Mouse (Mus musculus): Measurements from ENCODE around the gene Gnai3.

Gnai3 gene

GRCm38 (mm10) chr3:108145534-108146445 is at the start of gene Gnai3:
TSS of gene Gnai3 (minus strand) at chr3:108146146.
- CTCF ChIA-PET = interaction anchor here (0.6 to 0.7 kb wide), 2 partner anchors 12 to 116 kb away, joined by 3 to 10 read pairs; no protein-coding TSS in a partner anchor

- CTCF ChIA-PET = interaction anchor here (0.6 kb wide), 1 partner anchor 28 kb away, joined by 3 read pairs; no protein-coding TSS in a partner anchor
Measured at GRCm38 (mm10) chr3:108195287-108195686, 49.3 kb upstream of the Gnai3 start.

DNA sequence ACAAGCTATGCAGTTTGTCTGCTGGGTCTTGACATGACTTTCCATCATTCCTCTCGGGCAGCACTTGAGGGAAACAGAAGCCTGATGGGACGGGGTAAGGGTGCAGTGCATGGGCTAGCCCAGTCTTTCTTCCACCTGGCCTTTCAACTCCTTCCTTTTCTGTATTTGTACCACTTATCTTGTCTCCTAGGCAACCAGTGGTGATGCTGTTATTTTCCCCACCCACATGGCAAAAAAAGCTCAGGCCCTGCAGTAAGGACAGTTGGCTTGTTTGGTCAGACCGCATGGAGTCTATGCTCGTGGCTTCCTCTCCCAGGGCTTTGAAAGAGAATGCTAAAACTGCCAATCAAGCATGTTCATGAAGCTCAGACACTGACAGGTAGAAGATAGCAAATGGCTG is 47.7 kb upstream of the Gnai3 start:
- CTCF ChIA-PET = no interaction called here

DNA sequence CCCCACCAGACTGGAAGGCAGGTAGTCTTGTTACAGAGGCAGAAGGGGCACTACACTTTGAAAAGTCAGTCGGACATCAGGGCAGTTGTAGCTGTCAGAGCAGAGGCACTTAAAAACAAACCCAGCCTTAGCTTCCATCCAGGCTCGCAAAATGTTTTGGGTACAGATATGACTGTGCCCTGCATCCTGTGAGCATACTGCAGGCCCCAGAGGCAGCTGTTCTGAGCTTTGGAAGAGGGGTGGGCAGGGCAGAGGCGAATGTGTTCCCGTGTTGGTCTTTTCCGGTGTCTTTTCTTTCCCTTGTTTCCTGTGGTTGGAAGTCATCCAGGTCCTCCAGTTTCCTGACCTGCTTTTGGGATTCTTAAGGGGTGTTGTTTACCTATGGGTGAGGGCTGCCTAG is 44.0 kb upstream of the Gnai3 start:
- CTCF ChIA-PET = no interaction called here

GRCm38 (mm10) chr3:108188716-108189490 is 43.0 kb upstream of the Gnai3 start:
- CTCF ChIA-PET = no interaction called here

- CTCF ChIA-PET = interaction anchor here (1.0 kb wide), 1 partner anchor 22 kb away, joined by 5 read pairs; no protein-coding TSS in a partner anchor
Measured at GRCm38 (mm10) chr3:108187111-108187795, 41.3 kb upstream of the Gnai3 start.

- CTCF ChIA-PET = interaction anchor here (1.0 kb wide), 1 partner anchor 21 kb away, joined by 5 read pairs; no protein-coding TSS in a partner anchor
Measured at GRCm38 (mm10) chr3:108186098-108187047, 40.4 kb upstream of the Gnai3 start, which contains the start of gene Amigo1. TSS of gene Amigo1 (plus strand) at chr3:108186335.

GRCm38 (mm10) chr3:108185460-108186097 is 39.6 kb upstream of the Gnai3 start:
- CTCF ChIA-PET = interaction anchor here (0.7 kb wide), 1 partner anchor 201 kb away, joined by 3 read pairs; no protein-coding TSS in a partner anchor

- CTCF ChIA-PET = interaction anchor here (0.6 to 0.7 kb wide), 2 partner anchors 126 to 202 kb away, joined by 3 read pairs; no protein-coding TSS in a partner anchor
Measured at GRCm38 (mm10) chr3:108184742-108185141, 38.8 kb upstream of the Gnai3 start.

- CTCF ChIA-PET = no interaction called here
Measured at GRCm38 (mm10) chr3:108180514-108180913, 34.6 kb upstream of the Gnai3 start.

DNA sequence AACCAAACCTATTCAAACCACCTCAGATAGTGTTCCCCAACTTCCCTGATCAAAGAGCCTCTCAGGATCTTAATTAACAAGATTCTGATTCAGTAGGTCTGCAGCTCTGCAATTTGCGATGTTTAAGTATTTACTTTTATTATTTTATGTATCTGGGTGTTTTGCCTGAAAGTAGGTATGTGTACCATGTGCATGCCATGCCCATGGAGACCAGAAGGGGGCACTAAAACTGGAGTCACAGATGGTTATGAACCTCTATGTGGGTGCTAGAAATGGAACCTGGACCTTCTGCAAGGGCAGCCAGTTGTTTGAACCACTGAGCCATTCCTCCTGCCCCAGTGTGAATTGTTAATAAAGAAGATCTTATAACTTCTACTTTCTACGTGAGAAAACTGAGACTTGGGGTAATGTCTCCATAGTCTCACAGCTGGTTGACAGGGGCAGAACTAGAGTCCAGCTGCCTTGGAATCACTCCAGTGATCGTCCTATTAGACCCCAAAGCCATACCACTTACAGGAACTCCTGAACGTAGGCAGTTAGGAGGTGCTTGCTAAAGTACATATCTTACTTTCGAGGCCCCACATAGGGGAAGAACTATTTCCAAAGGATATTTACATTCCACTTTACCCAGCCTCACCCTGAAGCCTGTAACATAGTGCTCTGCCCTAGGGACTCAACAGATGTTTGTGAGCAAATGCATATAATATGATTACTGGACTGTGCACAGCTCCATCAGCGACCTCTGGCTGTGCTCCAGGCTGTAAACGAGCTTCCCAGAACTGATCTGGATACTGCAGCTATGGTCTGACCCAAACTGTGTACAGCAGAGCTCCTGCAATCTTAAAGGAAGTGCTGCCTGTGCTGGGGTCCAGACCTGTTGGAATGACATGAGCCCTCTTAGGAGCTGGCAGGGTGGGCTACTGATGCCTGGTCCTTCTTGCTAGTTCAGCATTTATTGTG is 33.1 kb upstream of the Gnai3 start:
- CTCF ChIA-PET = interaction anchor here (0.5 to 0.6 kb wide), 2 partner anchors 31 kb away, joined by 5 to 8 read pairs; no protein-coding TSS in a partner anchor

- CTCF ChIA-PET = interaction anchor here (0.7 kb wide), 1 partner anchor 97 kb away, joined by 6 read pairs; no protein-coding TSS in a partner anchor
Measured at GRCm38 (mm10) chr3:108174672-108175531, 29.0 kb upstream of the Gnai3 start.

DNA sequence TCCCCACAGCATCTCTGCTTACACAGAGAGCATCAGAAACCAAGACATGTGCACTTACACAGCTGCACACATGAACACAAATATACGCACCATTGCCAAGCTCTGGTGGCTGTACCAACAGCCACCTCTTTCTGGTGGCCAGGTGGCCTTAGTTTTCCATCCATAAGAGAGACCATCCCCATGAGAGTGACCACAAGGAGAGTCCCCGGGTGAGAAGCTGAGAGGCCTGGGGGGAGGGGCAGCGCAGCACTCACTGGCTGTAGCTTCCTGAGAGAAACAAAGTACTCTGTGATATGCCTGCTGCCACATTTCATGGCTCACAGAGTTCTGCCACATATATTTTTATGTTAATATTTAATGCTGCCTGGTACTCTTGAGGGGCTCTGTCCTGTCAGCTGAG is 23.3 kb upstream of the Gnai3 start:
- CTCF ChIA-PET = no interaction called here

- CTCF ChIA-PET = interaction anchor here (0.7 kb wide), 1 partner anchor 28 kb away, joined by 3 read pairs; no protein-coding TSS in a partner anchor
Measured at GRCm38 (mm10) chr3:108167499-108167898, 21.6 kb upstream of the Gnai3 start.

DNA sequence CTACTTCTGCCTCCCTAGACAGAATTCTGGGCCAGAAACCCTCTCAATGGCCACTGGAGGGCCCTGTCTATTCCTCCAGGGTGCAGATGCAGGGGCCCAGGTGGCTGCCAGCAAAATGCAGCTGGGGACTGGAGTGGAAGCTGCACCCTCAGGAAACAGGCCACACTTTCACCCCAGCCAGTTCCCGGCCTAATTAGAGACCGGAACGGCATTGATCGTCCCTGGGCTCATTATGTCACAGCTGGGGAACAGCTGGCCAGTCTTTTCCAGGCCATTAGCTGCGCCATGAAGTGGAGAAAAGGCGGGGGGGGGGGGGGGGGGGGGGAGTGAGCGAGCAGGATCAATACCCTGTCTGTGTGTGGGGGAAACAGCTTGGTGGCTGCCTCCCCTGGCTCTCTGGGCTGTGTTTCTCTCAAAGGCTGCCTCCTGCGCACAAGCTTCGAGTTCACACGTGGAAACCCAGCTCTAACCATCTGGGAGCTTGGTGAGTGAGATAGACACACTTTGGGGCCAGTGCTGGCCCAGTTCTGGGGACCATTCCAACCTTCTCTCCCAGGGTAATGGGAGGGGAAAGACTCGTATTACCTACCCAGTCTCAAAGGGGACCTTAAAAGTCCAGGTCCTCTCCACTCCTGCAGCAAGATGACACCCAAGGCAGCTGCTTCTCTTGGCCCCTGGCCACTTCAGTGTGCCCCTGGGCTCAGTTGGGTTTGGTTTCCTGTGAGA is 20.7 kb upstream of the Gnai3 start:
- CTCF ChIA-PET = no interaction called here

GRCm38 (mm10) chr3:108165532-108166315 is 19.8 kb upstream of the Gnai3 start:
- CTCF ChIA-PET = interaction anchor here (1.1 to 2.2 kb wide), 3 partner anchors 21 to 224 kb away, joined by 5 to 7 read pairs (median 7); partner anchors contain the start of gene Amigo1
